Comparison of ENCODE assay signal across 26 mouse cellular contexts in the genomic region with DNA sequence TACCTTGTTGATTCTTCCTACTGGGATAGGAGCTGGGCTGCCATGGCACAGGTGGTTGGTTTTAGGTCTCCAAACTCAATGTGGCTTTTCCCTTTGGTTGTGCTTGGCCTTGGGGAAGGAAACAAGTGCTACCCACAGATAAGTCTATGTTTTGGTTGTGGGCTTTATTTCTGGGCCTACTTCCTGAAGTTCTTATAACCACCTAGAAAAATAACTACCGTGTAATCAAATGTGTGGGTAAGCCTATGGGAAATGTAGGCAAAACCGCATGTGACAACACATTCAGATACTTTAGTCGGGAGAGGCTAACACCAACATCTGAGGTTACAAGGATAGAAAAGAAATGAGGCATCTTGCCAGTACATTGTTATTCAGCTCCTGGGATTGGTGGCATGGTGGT.
"Had no signal": no experiment of that assay in that cellular context is flagged by ENCODE, and none has a peak within 500 bp of the region (broad histone marks: within the 10 kb centered on the region; RNA-seq: fewer than 3 reads in every experiment).

No protein-coding gene starts in this region.

- H3K27ac ChIP-seq: heart, embryonic 10.5 days; hindbrain, embryonic 10.5 days; hindbrain, embryonic 12.5 days; hindbrain, embryonic 14.5 days; intestine, embryonic 15.5 days; layer of hippocampus, adult 2 months; left cerebral cortex, adult 2 months; limb, embryonic 13.5 days; limb, embryonic 15.5 days; liver, embryonic 13.5 days; liver, embryonic 15.5 days had no signal

- H3K27me3 ChIP-seq: heart, embryonic 12.5 days; hindbrain, embryonic 12.5 days; intestine, embryonic 15.5 days; limb, embryonic 13.5 days; limb, embryonic 15.5 days; liver, embryonic 13.5 days; liver, embryonic 15.5 days had no signal

- H3K4me1 ChIP-seq: intestine, embryonic 15.5 days had no signal

- H3K9me3 ChIP-seq: heart, embryonic 10.5 days; heart, embryonic 12.5 days; hindbrain, embryonic 10.5 days; hindbrain, embryonic 12.5 days; intestine, embryonic 15.5 days; limb, embryonic 13.5 days; limb, embryonic 15.5 days; liver, embryonic 13.5 days; liver, embryonic 15.5 days had no signal

- H3K9ac ChIP-seq: heart, embryonic 12.5 days; hindbrain, embryonic 12.5 days; hindbrain, embryonic 14.5 days; intestine, embryonic 15.5 days; limb, embryonic 13.5 days; limb, embryonic 15.5 days; liver, embryonic 13.5 days; liver, embryonic 15.5 days had no signal

- H3K4me3 ChIP-seq: heart, embryonic 10.5 days; heart, embryonic 12.5 days; hindbrain, embryonic 10.5 days; hindbrain, embryonic 12.5 days; intestine, embryonic 15.5 days; layer of hippocampus, adult 2 months; left cerebral cortex, adult 2 months; limb, embryonic 13.5 days; limb, embryonic 15.5 days; liver, embryonic 13.5 days; liver, embryonic 15.5 days had no signal

- DNase-seq: gastrocnemius, postnatal 10 days; gastrocnemius, postnatal 25 days; heart, adult 18-20 months; heart, postnatal 10 days; heart, postnatal 4 days; kidney, adult 18-20 months; kidney, adult 8-10 months; kidney, postnatal 10 days; kidney, postnatal 25 days; kidney, postnatal 4 days; left cerebral cortex, postnatal 4 days; liver, embryonic 13.5 days had no signal

- H3K4me2 ChIP-seq: heart, embryonic 12.5 days; hindbrain, embryonic 12.5 days; hindbrain, embryonic 14.5 days; intestine, embryonic 15.5 days; limb, embryonic 13.5 days; limb, embryonic 15.5 days; liver, embryonic 13.5 days; liver, embryonic 15.5 days had no signal

- H3K36me3 ChIP-seq: intestine, embryonic 15.5 days had no signal

- ATAC-seq: hindbrain, embryonic 16.5 days; inflammation-experienced regulatory T-cells, adult 6 months; intestine, embryonic 15.5 days; intestine, postnatal 0 days had no signal
